Mouse (Mus musculus) kidney, embryonic 15.5 days (tissue): Measurements from ENCODE around the gene Tmem216. TPM values are rescaled to one million over a fixed set of nuclear protein-coding genes. Genes with fewer than 3 reads are reported as not detected.

Experiments used
- ATAC-seq: fragments of 200-750 bp; cut with Nextera tagmentation; replicated peaks from 2 replicates; pipeline ENCODE4 v1.8.0; 2017; ENCODE audit warnings: moderate TSS enrichment; ENCODE audit not compliant: low FRiP score
- H3K27ac ChIP-seq: fragments of 300-500 bp; sonication (generic); 2 replicates; pipeline ENCODE4 v1.5.1; 2015; ENCODE audit warnings: mild to moderate bottlenecking, inconsistent platforms
- H3K27me3 ChIP-seq: fragments of 300-500 bp; sonication (generic); 2 replicates; pipeline ENCODE4 v1.6.1; 2015; ENCODE audit warnings: inconsistent platforms
- H3K36me3 ChIP-seq: fragments of 300-500 bp; sonication (generic); 2 replicates; pipeline ENCODE4 v1.6.1; 2015; ENCODE audit warnings: inconsistent platforms
- H3K4me1 ChIP-seq: fragments of 300-500 bp; sonication (generic); 2 replicates; pipeline ENCODE4 v1.6.1; 2015; ENCODE audit warnings: inconsistent platforms
- H3K4me2 ChIP-seq: fragments of 300-500 bp; sonication (generic); 2 replicates; pipeline ENCODE4 v1.6.1; 2015; ENCODE audit warnings: moderate library complexity, mild to moderate bottlenecking, inconsistent platforms
- H3K4me3 ChIP-seq: fragments of 300-500 bp; sonication (generic); replicated peaks from 2 replicates; pipeline ENCODE4 v1.5.1; 2015; ENCODE audit warnings: mild to moderate bottlenecking, inconsistent platforms
- H3K9ac ChIP-seq: fragments of 300-500 bp; sonication (generic); 2 replicates; pipeline ENCODE4 v1.6.1; 2015; ENCODE audit warnings: mild to moderate bottlenecking, inconsistent platforms
- H3K9me3 ChIP-seq: fragments of 300-500 bp; sonication (generic); replicated peaks from 2 replicates; pipeline ENCODE4 v1.6.1; 2016; ENCODE audit warnings: inconsistent platforms
- WGBS: fragments of 180-500 bp; shearing (Covaris S2); methylation state at CpG from one replicate; pipeline ENCODE4 v1.1.7; 2015; ENCODE audit warnings: mixed read lengths; 5-methylcytosine and 5-hydroxymethylcytosine counted together
- polyA plus RNA-seq: library from polyadenylated mRNA; unstranded; fragments of >200 nt; fragmentation: Nextera tagmentation; extraction: Ambion mirVana; gene quantifications from 2 replicates; pipeline ENCODE4 v1.2.1, GENCODE M21; 2015

The Tmem216 gene
- polyA plus RNA-seq, 1 experiment from 2014 or later, result 51.6 TPM

DNA sequence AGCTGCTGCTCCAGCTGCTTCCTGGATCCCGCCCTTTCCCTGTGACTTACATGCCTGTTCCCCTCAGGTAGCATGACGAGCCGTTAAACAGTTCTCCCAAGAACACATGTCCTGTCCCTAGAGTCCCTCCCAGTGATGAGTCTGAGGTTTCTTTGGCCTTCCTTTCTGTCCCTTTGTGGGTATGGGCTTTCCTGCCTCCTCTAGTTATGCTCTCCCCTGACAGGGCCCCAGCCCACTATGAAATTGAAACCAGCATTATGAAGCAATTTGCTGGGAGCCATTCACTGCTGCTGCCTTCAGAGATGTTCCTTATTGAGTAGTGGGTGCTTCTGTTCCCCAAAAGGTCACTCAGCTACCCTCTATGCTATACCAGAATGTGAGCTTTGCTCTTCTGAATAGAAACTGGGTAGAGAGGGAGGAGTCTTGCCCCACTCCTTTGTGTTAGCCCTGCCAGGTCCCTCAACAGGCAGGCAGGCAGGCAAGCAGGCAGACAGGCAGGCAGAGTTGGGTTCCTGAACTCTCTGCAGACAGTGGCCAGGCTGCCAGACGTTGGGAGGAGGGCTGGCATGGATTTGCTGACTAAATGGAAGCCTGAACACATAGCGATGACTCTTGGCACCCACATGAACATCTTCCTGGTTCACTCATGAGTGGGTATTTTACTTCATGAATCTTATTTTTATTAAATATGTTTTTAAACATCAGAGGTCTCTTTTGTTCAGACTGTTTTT, 33.3 kb upstream of the Tmem216 start:
- no peak overlapping the region for H3K9ac ChIP-seq
- H3K4me1 ChIP-seq, result no peaks in the 10 kb centered on the region
- no peak overlapping the region for H3K27ac ChIP-seq
- 58% methylated on average over 5 of the region's 5 CpGs for WGBS
- H3K27me3 ChIP-seq, result no peaks in the 10 kb centered on the region
- no peaks in the 10 kb centered on the region for H3K9me3 ChIP-seq
- no peak overlapping the region for H3K4me2 ChIP-seq
- no peak overlapping the region for H3K4me3 ChIP-seq
- no peak for ATAC-seq
- H3K36me3 ChIP-seq, result peaks cover 21% of the 10 kb centered on the region

DNA sequence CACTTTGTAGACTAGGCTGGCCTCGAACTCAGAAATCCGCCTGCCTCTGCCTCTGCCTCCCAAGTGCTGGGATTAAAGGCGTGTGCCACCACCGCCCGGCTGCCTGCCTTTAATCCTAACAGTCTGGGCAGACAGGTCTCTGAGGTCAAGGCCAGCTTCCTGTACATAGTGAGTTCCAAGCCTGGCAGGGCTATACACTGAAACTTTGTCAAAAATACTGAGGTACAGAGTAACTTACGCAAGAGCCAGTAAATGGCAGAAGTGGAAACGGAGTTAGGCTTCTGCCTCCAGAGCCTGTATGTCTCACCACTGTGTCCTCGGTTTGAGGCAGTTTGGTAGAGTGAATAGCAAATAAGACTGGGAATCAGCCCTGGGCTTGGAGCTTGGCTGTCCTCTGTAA, 31.2 kb upstream of the Tmem216 start:
- no peak overlapping the region for H3K9ac ChIP-seq
- WGBS, result 89% methylated on average over 8 of the region's 8 CpGs
- H3K36me3 ChIP-seq, result peaks cover 17% of the 10 kb centered on the region
- H3K27ac ChIP-seq, result no peak overlapping the region
- H3K27me3 ChIP-seq, result no peaks in the 10 kb centered on the region
- no peak overlapping the region for H3K4me2 ChIP-seq
- no peaks in the 10 kb centered on the region for H3K4me1 ChIP-seq
- H3K4me3 ChIP-seq, result no peak overlapping the region
- no peak for ATAC-seq
- H3K9me3 ChIP-seq, result no peaks in the 10 kb centered on the region

DNA sequence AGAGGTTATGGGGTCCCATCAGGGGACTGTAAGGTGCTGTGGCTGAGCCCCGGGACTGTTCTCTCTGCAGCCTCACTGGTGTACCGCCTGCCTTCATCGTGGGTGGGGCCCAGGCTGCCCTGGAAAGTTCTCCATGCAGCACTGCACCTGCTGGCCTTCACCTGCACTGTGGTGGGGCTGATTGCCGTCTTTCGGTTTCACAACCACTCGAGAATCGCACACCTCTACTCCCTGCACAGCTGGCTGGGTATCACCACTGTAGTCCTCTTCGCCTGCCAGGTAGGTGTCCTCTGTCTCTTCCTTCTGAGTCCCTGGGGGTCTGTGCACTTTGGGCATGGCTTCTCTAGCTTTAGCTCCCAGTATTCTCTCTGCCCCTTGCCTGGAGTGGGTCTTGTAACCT, 29.1 kb upstream of the Tmem216 start:
- peaks cover 14% of the 10 kb centered on the region for H3K36me3 ChIP-seq
- no peaks in the 10 kb centered on the region for H3K4me1 ChIP-seq
- H3K27me3 ChIP-seq, result no peaks in the 10 kb centered on the region
- no peak overlapping the region for H3K27ac ChIP-seq
- H3K4me3 ChIP-seq, result no peak overlapping the region
- no peak for ATAC-seq
- no peaks in the 10 kb centered on the region for H3K9me3 ChIP-seq
- H3K4me2 ChIP-seq, result no peak overlapping the region
- WGBS, result 86% methylated on average over 8 of the region's 8 CpGs
- no peak overlapping the region for H3K9ac ChIP-seq

DNA sequence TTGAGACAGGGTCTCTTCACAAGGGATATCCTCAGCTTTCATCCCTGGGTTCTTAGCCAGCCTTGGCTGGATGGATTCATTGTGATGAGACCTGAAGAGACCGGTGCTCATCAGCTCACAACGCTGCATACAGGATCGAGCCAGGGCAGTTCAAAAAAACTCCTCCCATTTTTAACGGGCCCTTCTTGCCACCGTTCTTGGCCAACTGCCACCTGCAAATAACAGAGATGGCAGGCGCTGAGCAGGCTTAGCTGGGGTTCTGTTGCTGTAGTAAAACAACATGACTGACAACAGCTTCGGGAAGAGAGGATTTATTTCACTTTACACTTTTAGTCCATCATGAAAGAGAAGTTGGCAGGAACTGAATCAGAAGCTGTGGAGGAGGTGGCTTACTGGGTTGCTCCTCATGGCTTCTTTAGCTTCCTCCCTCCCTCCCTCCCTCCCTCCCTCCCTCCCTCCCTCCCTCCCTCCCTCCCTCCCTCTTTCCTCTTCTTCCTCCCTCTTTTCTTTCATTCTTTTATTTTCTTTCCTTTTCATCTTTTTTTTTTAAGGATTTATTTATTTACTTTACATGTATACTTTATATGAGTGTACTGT, 27.6 kb upstream of the Tmem216 start:
- Histone ChIP-seq H3K36me3 (peaks cover 14% of the 10 kb centered on the region), H3K27me3 (no peaks in the 10 kb centered on the region), H3K4me3 (no peak overlapping the region), H3K9ac (no peak overlapping the region), H3K27ac (no peak overlapping the region), H3K9me3 (no peaks in the 10 kb centered on the region), H3K4me2 (no peak overlapping the region), H3K4me1 (peaks cover under 1% of the 10 kb centered on the region; the same call in 1 of the 2 replicates)
- ATAC-seq, result no peak
- 69% methylated on average over 7 of the region's 7 CpGs for WGBS

DNA sequence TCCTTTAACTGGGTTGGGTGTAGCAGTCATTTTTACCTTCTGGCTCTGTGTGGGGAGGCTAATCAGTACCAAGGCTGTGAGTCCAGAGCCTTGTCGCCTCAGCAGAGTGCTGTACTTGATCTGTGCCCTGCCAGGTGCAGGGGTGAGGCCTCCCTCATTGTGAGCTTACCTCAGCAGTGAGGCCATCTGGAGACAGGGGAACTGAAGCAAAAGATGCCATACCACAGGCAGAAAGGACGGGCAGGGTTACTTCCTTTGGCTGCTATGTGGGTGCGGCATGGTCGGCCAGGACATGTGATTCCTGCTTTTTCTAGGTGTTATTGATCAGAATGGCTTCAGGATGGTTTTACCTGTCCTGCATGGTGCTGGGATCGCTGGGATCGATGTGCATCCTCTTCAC, 25.9 kb upstream of the Tmem216 start:
- 84% methylated on average over 6 of the region's 6 CpGs for WGBS

DNA sequence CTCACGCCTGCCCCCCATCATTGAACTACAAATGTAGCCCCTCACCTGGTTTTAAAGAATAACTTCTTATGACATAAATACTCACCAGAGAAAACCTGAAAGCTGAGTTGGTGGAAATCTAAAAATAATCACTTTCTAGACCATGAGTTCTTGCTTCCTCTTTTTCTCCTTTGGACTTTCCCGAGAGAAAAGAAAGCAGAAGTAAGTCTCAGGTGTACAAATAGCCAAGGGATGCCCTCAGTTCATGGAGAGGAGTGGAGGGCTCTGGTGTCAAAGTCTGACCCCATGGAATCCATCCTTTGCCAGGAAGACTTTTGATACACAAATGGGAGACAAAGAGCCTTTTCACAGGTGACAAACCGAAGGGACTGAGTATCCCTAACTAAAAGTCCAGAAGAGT, 24.7 kb upstream of the Tmem216 start:
- Histone ChIP-seq H3K9ac (no peak overlapping the region), H3K27me3 (no peaks in the 10 kb centered on the region), H3K4me1 (peaks cover 17% of the 10 kb centered on the region), H3K4me2 (no peak overlapping the region), H3K27ac (no peak overlapping the region), H3K36me3 (peaks cover 9% of the 10 kb centered on the region), H3K4me3 (no peak overlapping the region), H3K9me3 (no peaks in the 10 kb centered on the region)
- no peak for ATAC-seq
- 79% methylated on average over 3 of the region's 3 CpGs for WGBS

More for the DNA sequence above, 25.9 kb upstream of the Tmem216 start:
- H3K4me3 ChIP-seq, result no peak overlapping the region
- H3K4me1 ChIP-seq, result peaks cover 12% of the 10 kb centered on the region
- no peak overlapping the region for H3K9ac ChIP-seq
- no peak overlapping the region for H3K27ac ChIP-seq
- no peaks in the 10 kb centered on the region for H3K9me3 ChIP-seq
- H3K27me3 ChIP-seq, result no peaks in the 10 kb centered on the region
- no peak for ATAC-seq
- H3K4me2 ChIP-seq, result no peak overlapping the region
- peaks cover 9% of the 10 kb centered on the region for H3K36me3 ChIP-seq

DNA sequence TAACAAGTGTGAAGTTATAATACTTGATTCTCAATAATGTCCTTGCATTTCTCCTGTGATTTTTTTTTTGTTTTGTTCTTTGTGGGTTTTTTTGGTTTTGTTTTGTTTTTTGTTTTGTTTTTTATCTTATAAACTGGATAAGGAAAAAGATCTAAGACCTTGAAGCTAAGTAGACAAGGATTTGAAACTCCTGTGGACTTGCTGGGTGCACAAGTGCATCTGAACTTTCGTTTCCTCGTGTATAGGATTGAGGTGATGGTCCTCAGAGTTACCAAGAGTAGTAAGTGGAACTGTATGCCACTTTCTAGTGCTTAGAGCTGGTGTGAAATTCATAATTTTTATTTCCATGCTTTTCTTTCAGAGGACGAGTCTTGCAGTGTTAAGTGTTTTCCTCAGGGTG, 24.1 kb upstream of the Tmem216 start:
- 83% methylated on average over 3 of the region's 3 CpGs for WGBS
- H3K4me3 ChIP-seq, result no peak overlapping the region
- no peaks in the 10 kb centered on the region for H3K27me3 ChIP-seq
- no peak overlapping the region for H3K9ac ChIP-seq
- H3K27ac ChIP-seq, result no peak overlapping the region
- ATAC-seq, result no peak
- peaks cover 17% of the 10 kb centered on the region for H3K4me1 ChIP-seq
- peaks cover 11% of the 10 kb centered on the region for H3K36me3 ChIP-seq
- H3K4me2 ChIP-seq, result no peak overlapping the region
- no peaks in the 10 kb centered on the region for H3K9me3 ChIP-seq

DNA sequence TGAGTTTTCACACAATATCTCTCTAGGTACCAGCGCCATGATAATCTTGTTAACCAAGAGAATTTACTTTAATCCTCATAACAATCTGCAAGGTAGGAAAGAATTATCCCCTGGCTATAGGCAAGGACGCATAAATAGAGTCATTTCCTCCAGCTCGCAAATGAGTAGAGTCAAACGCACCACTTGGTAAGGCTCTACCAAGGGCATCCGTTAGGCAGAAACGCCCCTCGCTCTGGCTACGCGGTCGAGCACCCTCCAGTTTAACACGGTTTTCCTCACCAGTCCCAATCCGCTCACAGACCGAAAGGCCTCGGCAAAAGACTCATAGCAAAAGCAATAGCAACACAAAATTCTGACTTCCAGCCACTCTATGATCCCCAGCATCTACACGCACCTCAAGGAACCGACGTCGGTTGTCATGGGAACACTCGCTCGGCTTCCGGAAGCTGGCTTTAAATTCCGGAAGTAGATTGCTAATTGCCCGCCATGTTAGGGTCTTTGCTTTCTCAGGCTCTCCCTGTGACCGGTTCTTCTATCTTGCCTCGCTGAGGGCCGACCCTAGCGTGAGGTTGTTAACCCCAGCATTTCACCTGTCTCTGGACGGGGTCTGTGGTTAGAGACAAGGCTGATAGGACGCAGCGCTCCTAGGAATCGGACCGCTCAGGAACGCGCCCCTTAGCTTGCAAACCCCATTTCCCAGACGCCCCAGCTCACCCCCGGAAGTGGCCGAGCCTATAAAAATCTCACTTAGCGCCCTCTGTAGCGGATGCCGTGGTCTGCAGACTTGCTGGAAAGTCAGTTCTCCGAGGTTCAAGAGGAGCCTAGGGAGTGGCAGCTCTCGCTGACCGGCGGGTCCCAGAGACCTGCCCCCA, 20.9 kb upstream of the Tmem216 start, which contains the start of the genes Cyb561a3 and Tmem138:
Gene Cyb561a3 (plus strand): TSS at position 483 of the 872 bp plus-strand sequence.
Gene Tmem138 (minus strand): TSS at position 673 of the 872 bp plus-strand sequence.
- Histone ChIP-seq H3K36me3 (peaks cover 33% of the 10 kb centered on the region), H3K4me1 (peaks cover 17% of the 10 kb centered on the region), H3K4me2 (peak within 1 kb of the TSS; percentile 81), H3K27ac (peak within 1 kb of the TSS; percentile 96), H3K9ac (peak within 1 kb of the TSS; percentile 69), H3K4me3 (peak within 1 kb of the TSS; percentile 76), H3K9me3 (no peaks in the 10 kb centered on the region), H3K27me3 (no peaks in the 10 kb centered on the region)
- under 1% methylated on average over 44 of the region's 44 CpGs for WGBS
- ATAC-seq, result peak; percentile 97

DNA sequence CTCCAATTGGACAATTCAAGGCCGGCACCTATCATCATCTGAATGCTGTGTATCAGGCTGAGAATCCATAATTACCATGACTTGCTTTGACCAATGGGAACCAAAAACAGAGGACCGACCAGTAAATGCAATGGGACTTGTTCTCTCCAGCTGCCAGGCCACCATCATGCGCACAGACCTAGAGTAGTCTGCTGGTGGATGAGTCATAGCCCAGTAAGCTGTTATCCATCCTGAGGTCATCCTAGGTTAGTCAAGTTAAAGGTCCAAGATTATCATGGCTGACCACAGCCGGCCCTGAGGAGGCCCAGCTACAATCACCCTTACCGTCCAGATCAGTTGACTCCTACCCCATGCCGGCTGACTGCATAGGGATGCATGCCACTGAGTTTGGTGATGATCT, 13.6 kb upstream of the Tmem216 start:
- Histone ChIP-seq H3K27ac (no peak overlapping the region), H3K36me3 (peaks cover 57% of the 10 kb centered on the region), H3K9ac (no peak overlapping the region), H3K4me1 (no peaks in the 10 kb centered on the region), H3K4me2 (no peak overlapping the region), H3K27me3 (no peaks in the 10 kb centered on the region), H3K4me3 (no peak overlapping the region), H3K9me3 (no peaks in the 10 kb centered on the region)
- 96% methylated on average over 6 of the region's 6 CpGs for WGBS
- no peak for ATAC-seq

DNA sequence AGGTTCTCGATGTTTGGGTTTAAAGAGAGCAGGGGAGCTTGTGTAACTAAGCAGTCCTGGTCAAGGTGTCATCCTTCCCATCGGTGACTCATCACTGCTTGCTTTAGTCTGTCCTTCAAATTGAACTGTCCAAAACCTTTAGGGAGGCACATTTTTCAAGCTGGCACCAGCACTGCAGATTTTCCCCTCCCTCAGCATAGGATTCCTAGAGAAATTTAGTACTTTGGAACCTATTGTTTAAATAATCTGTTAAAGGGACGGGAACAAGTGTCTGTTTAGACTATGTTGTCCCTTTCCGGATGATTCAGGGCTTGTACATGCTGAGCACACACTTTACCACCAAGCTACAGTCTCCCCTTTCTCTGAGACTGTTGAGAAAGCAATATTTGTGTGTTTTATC, 9.2 kb upstream of the Tmem216 start:
- WGBS, result 78% methylated on average over 4 of the region's 4 CpGs
- H3K4me1 ChIP-seq, result 0 out of 2 replicates have a peak, but pooled peaks cover 3% of the 10 kb centered on the region
- H3K9ac ChIP-seq, result no peak overlapping the region
- H3K4me3 ChIP-seq, result no peak overlapping the region
- H3K27ac ChIP-seq, result no peak overlapping the region
- peaks cover 14% of the 10 kb centered on the region for H3K36me3 ChIP-seq
- no peak for ATAC-seq
- no peaks in the 10 kb centered on the region for H3K9me3 ChIP-seq
- H3K4me2 ChIP-seq, result no peak overlapping the region
- 0 out of 2 replicates have a peak, but pooled peaks cover 4% of the 10 kb centered on the region for H3K27me3 ChIP-seq

DNA sequence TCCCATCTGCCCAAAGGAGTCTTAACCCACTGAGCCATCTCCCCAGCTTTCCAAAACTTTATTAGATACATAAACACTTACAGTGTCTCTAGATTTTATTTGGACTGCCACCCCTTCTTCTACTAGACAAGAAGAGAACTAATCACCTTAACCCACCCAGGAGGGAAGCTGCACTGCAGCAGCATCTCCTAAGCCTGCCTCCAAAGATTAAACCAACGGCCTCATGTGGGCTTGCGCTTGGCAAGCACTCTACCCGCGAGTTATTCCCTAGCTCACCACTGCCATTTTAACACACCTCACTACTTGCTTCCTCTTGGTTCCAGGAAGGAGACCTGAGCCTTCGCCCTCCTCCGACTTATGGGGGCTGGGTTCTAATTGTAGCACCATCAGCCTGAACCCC, 8.2 kb upstream of the Tmem216 start:
- 0 out of 2 replicates have a peak, but pooled peaks cover 3% of the 10 kb centered on the region for H3K4me1 ChIP-seq
- no peak overlapping the region for H3K9ac ChIP-seq
- no peak for ATAC-seq
- no peak overlapping the region for H3K4me2 ChIP-seq
- no peak overlapping the region for H3K27ac ChIP-seq
- H3K36me3 ChIP-seq, result peaks cover 4% of the 10 kb centered on the region
- WGBS, result 78% methylated on average over 6 of the region's 6 CpGs
- no peaks in the 10 kb centered on the region for H3K9me3 ChIP-seq
- 0 out of 2 replicates have a peak, but pooled peaks cover 4% of the 10 kb centered on the region for H3K27me3 ChIP-seq
- no peak overlapping the region for H3K4me3 ChIP-seq

DNA sequence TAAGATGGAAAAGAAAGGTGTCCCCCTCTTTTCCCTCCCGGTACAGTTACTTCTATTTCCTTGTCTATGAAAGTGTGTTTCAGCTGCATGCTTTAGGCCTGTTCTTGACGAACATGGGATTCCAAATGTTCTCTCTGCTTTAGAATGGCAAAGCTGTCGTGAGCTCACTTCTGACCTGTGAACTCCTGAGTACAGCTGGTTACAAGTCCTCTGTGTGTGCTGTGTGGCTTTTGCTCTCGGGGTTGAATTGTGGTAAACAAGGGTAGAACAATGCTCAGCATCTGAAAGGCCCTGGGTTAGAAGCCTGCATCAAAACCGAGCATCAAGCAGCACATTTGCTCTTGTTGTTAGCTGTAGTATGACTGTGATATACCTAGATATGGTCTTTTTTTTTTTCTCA, 6.3 kb upstream of the Tmem216 start:
- H3K27ac ChIP-seq, result peak overlapping the region; percentile 60
- WGBS, result 69% methylated on average over 5 of the region's 5 CpGs
- ATAC-seq, result no peak

More for the DNA sequence above, 6.3 kb upstream of the Tmem216 start:
- H3K4me1 ChIP-seq, result 0 out of 2 replicates have a peak, but pooled peaks cover 3% of the 10 kb centered on the region
- no peaks in the 10 kb centered on the region for H3K36me3 ChIP-seq
- H3K4me2 ChIP-seq, result no peak overlapping the region
- H3K27me3 ChIP-seq, result 0 out of 2 replicates have a peak, but pooled peaks cover 4% of the 10 kb centered on the region
- H3K9me3 ChIP-seq, result no peaks in the 10 kb centered on the region
- no peak overlapping the region for H3K9ac ChIP-seq
- H3K4me3 ChIP-seq, result no peak overlapping the region
